Mouse (Mus musculus) cerebral cortex, adult 2 months (tissue): ENCODE measurements around the gene Ankrd39.

Experiments used
- WGBS: fragments of 180-500 bp; shearing (Covaris S2); methylation state at CpG from one replicate; pipeline ENCODE4 v1.1.7; 2018; 5-methylcytosine and 5-hydroxymethylcytosine counted together

Gene Ankrd39

DNA sequence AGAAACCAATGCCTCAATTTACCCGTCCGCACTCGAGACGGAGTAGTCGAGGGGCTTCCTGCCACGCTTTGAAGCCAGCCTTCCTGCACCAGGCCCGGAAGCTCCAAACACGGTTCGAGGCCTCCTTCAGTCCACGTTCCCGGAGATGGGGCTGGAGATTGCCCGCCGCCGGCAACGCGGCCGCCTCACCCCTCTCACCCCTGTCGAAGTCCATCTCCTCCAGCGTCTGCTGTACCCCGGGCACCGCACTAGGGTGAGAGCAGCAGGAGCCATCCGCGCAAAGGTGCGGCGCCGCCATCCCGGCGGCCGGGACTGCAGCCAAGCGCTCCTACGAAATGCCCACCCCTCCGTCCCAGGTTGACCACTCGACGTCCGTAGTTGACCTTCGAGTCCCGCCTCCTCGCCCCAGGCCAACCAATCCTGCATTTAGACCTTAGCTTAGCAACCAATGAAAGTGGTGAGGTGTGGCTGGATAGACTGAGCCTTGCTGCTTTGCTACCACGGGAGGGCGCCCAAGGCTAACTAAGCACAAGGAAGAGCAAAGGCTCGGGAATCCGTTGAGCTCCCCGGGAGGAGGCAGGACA lies at the start of gene Ankrd39:
TSS of gene Ankrd39 (minus strand) at position 558 of the 584 bp plus-strand sequence.
- under 1% methylated on average over 43 of the region's 43 CpGs for WGBS

DNA sequence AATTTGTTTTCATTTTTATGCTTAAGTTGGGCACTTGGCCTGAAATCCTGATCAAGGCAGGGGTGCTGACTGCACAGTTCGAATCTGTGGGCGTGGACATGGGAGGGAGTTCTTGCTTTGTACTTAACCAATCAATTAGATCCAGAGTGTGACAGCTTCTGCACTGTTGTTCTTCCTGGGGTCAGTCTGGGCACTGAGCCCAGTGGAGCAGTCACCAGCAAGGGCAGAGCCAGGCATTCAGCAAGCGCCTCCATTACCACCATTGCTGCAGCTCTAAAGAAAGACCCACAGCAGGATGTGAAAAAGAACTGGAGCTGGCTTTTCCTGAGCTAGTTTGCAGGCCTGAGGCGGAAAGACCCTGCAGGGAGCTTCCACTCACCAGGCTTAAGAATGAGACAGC lies 48.9 kb upstream of the Ankrd39 start:
- WGBS, result 49% methylated on average over 4 of the region's 4 CpGs

- WGBS, result 57% methylated on average over 10 of the region's 10 CpGs
These were observed 48.1 kb upstream of the Ankrd39 start for GRCm38 (mm10) chr1:36595167-36595931.

- WGBS, result 67% methylated on average over 1 of the region's 1 CpGs
These were observed 45.9 kb upstream of the Ankrd39 start for GRCm38 (mm10) chr1:36593099-36593498.

DNA sequence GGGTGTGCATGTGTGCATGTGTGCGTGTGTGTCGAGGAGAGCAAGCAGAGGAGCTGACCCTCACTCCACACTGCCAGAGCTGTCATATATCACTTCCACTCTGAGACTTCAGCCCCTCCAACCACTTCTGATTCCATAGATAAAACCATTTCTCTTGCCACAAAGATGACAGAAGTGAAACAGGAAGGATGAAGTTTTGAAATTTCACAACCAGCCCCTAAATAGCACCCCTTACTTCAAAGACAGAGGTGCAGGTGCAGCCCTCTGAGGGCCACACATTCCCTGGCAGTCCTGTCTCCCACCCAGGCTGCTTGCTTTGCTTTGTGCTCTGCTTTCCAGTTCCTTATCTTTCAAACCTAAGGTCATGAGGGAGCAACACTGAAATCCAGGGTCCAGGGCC lies 44.2 kb upstream of the Ankrd39 start:
- 85% methylated on average over 2 of the region's 2 CpGs for WGBS

DNA sequence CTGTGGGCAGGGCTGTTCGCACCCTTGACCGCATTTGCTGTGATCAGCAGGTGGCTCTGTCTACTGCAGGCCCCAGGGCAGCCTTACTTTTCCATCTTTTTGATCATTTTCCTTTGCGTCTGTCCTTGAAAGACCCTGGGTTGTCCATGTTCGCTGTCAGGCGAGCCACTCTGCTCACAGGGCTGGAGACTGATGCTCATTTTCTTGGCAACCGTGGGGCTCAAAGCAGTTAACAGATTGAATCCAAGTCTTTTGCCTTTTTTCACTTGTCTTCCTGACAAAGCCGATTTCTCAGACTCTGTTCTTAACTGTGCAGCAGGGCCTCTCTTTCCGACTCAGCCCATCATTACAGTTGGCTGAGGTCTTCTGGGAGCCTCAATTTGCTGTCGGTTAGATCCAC lies 43.4 kb upstream of the Ankrd39 start:
- 60% methylated on average over 9 of the region's 9 CpGs for WGBS

DNA sequence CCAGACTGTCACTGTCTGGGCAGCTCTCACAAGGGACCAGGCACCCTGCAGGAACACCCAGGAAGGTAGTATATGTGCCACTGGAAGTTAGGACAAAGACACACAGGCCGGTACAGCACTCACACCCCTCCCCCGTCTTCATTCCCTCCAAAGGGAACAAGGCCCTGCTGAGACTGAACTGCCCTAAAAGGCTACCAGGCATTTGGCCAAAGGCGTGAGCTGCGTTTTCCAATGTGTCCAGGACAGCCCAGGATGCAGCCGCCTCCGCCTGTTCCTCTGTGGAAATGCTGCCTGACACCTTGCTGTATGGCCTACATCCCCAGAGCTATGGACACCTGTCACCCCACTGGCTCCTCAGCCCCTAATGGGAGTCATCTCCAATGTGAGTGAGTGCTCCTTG lies 42.2 kb upstream of the Ankrd39 start:
- 58% methylated on average over 6 of the region's 6 CpGs for WGBS

- WGBS, result 79% methylated on average over 13 of the region's 13 CpGs
These were observed 41.5 kb upstream of the Ankrd39 start for GRCm38 (mm10) chr1:36588476-36589450.

- WGBS, result 89% methylated on average over 6 of the region's 6 CpGs
These were observed 40.6 kb upstream of the Ankrd39 start for GRCm38 (mm10) chr1:36587860-36588259.

DNA sequence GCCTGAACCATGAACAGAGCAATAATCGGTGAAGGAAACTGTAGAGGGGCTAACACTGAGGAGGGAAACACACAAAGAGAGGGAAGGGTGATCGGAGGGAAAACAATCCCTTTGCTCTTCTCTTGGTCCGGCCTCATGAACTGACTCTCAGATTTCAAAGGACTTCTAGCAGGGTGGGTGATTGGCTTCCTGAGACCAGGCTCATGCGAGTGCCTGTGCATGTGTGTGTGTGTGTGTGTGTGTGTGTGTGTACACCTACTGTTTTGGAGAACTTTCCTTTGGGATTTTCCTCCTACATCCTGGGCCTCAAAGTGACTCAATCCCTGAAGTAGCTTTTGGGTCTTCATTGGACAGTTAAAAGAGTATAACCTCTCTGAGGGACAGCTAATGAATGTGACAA lies 39.0 kb upstream of the Ankrd39 start:
- 86% methylated on average over 4 of the region's 4 CpGs for WGBS

DNA sequence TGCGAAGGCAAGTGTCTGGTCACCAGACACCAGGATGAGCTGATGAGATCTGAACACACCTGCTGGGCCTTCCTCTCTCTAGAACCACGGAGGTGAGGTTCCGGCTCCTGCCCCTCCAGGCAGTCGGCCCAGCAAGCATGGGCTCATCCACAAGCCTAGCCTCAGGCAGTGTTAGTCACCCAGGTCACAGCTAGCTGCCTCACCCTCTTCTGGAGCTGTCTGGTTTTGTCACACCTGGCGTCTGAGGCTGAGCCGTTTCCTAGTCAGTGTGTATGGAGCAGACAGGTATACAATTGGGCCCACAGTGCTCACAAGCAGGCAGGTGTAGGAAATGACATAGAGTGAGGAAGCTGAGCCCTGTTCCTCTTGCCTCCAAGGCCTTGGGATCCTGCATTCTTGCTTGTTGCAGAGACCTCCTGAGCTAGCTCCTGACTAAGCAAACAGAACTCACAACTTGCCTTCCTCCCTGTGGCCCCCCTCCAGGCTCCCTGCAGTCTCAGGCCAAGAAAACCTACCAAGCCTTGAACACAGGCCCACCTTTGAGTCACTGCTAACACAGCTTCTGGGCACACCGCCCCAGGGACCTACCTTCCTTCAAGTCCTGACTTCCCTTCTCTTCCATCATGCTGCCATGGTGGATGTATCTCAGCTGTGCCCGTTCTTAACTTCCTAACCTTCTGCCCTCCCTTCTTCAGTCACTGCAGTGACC lies 36.3 kb upstream of the Ankrd39 start:
- 92% methylated on average over 8 of the region's 8 CpGs for WGBS

GRCm38 (mm10) chr1:36582211-36582610 lies 35.0 kb upstream of the Ankrd39 start:
- 76% methylated on average over 8 of the region's 8 CpGs for WGBS

GRCm38 (mm10) chr1:36581260-36581659 lies 34.0 kb upstream of the Ankrd39 start:
- 70% methylated on average over 5 of the region's 5 CpGs for WGBS

DNA sequence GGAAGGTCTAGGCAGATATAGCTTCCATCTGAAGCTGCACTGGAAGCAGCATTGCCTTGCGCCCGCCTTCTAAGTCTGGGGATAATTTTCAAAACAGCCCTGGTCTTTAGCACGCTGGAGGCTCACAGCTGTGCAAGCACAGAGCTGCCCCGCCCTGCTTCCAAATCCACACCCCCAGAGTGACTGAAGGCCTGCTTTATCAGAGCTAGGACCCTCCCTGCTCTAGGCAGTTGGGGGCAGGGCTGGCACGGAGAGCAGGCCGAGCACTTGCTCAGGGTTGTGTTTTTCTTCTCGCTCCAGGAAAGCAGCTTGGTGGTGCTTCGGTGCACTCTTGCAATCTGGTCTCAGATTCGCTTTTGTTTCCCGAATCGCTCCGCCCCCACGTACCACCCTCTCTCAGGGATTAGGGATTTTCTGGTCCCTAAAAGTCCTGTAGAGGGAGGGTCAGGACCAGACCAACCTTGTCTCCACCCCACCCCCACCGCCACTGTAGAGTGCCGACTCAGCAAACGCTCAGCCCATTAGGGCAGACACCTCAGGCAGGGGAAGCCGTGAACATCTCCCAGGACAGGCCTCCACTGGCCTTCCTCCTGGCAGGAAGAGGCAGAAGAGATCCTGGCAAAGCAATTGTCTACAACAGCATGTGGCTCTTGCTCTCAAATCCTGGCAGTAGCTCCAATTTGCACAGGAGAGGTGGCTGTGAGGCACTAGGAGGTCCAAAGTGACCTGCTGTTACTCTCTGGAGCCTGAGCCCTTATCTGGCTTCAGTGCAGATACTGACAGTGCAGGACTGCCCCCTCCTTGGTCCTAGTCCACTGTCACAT lies 33.4 kb upstream of the Ankrd39 start:
- 5% methylated on average over 17 of the region's 17 CpGs for WGBS

GRCm38 (mm10) chr1:36579974-36580383 lies 32.7 kb upstream of the Ankrd39 start:
- 48% methylated on average over 6 of the region's 6 CpGs for WGBS

DNA sequence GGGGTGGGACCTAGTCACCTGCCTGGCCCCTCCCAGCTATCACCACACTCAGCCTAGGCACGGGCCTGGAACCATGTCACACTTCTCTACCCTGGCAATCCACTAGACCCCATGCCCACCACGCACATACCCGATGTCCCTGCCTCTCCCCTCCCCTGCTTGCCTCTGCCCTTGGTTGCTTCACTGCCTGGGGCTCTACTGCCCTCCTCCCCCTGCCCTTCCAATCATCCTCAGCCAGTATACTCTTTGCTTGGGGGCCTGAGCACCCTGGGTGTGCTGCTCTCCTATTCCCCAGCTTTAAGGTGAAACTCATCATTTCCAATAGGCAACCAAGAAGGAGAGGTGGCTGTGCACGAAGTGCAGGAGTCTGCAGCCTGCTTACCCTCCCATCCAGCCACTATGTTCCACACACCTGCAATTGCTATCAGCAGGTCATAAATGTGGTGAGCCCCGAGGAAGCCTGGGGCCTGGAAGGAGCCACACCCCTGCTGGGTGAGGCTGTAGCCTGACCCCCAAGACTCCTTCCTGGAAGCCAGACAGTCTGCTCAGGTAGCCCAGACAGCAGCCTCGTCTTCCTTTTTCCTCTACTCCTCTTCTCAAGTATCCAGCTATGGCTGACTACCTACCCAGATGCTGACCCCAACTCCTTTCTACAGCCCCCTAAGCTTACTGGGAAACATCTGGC lies 29.9 kb upstream of the Ankrd39 start:
- WGBS, result 89% methylated on average over 6 of the region's 6 CpGs

DNA sequence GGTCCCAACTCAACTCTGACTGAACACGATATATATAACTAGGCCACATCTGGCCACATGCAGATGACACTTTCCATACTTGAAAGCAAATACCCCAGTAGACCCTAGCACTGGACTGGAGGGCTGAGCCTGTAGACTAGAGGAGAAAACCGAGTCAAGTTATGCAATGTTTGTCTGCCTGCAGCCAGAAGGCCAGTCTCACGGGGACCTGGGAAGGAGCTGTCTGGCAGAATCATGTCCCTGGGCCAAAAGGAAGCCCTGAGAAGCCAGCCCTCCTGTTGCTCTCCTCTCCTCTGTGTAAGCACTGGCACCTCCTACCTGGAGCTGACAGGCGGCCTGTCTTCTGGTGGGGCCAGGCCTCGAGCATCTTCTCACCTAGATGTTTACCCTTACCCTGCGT lies 28.1 kb upstream of the Ankrd39 start:
- 85% methylated on average over 6 of the region's 6 CpGs for WGBS

GRCm38 (mm10) chr1:36574196-36574955 lies 27.1 kb upstream of the Ankrd39 start:
- WGBS, result 86% methylated on average over 5 of the region's 5 CpGs

DNA sequence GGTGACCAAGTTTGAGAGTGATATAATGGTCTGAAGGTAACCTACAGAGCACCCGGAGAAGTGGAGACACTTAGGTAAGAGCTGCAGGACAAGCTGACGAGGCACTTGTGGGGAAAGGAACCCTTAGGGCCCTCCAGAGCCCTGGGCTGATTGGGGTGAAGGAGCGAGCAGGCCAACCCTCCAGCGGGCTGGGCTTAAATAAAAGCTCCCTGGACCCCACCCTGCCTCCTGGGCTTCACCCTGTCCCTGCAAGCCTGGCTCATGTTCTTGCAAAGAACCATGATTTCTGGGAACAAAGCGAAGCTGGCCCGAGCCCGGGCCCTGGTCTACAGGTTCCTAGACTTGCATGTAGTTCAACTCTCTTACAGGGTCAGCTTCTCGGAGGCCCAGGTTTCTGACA lies 26.3 kb upstream of the Ankrd39 start:
- WGBS, result 89% methylated on average over 8 of the region's 8 CpGs
